Mouse (Mus musculus) left cerebral cortex, adult 18-20 months (tissue): ENCODE data around the gene Tmem8b. TPM values are rescaled to one million over a fixed set of nuclear protein-coding genes. Genes with fewer than 3 reads are reported as not detected.
A peak's percentile ranks its signal among the peaks of the same experiment; 100 is the strongest.

Experiments
- DNase-seq, 2 experiments: peaks; one replicate each; pipeline ENCODE4 v3.0.0; 2021 to 2022; ENCODE audit warnings: low spot score in 2 of 2, mixed read lengths in 1 of 2
- total RNA-seq, 2 experiments: library from RNA; stranded (reverse); gene quantifications; 2 replicates each; pipeline ENCODE4 v1.2.3; 2021

Tmem8b gene
- total RNA-seq, 2 experiments from 2014 or later: 57.7 to 64.8 TPM

DNA sequence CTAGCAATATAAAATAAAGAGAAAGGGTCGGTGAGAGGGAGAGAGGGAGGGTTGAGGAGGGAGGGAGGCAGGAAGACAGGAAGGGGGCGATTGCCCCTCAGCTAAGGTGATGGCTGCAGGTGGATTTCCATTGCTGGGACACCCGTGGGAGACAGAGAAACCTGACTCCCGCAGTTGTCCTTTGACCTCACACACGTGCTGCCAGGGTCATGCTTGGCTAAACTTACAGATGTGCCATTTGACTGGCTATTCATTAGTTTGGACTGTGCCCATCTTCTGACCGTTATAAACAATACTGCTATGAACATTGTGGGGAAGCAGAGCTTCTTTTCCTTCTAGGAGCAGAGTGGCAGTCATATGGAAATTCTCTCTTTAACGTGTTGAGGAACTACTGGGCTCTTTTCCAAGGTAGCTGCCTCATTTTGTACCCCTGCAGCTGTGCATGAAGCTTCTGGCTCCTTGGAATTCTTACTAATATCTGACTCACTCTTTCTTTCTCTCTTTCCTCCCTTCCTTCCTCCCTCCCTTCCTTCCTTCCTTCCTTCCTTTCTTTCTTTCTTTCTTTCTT lies 45.0 kb downstream of the Tmem8b start:
- no peak for DNase-seq

DNA sequence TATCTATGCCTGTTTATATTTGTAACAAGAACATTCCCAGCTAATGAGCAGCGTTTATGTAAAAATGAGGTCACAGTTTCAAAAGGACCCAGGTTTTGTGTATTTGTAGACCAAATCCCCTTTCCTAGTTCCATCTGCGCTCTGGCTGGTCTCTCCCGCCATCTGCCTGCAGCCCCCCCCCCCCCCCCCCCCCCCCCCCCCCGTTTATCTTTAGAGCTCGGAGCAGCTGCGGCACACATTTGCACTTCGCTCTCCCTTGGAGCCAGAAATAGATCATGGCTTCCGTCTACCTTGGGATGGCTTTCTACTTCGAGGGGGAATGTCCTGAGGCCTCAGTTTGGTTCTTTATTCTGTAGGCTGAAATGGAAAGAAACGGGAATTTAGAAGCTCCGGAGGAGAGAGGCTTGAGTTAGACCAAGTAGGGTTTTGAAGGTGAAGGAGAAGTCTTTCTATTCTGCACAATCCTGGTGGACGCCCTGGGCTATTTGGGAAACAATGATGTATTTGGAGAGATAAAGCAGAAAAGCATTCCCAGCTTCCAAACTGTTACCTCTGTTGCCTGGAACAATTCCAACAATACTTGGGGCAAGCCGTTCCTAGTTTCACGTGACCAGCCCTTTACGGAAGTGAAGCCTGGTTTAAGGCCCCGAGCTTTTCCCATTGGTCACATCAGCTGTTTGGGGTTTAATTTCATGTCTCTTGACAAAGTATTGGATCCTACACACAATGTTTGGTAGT lies 51.9 kb downstream of the Tmem8b start:
- no peak for DNase-seq

GRCm38 (mm10) chr4:43722191-43722590 lies 53.4 kb downstream of the Tmem8b start:
- DNase-seq: no peak

DNA sequence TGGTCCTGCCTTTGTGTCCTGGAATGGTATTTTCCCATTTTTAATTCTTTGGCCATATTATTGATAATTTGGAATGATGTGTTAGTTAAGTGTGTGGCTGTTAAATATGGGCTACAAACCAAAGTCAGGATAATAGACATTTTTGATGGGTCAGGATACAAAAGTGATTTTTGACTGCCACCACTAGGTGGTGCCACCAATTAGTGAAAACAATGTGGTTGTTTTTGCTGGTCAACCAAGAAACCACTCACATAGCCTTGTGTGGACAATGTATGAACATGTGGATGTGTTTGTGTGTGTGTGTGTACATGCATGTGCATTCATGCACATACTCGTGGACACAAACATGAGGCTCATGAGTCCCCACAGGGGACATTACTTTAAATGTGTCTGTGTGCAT lies 56.0 kb downstream of the Tmem8b start:
- peak in 1 of 2 experiments; percentile 47 for DNase-seq

DNA sequence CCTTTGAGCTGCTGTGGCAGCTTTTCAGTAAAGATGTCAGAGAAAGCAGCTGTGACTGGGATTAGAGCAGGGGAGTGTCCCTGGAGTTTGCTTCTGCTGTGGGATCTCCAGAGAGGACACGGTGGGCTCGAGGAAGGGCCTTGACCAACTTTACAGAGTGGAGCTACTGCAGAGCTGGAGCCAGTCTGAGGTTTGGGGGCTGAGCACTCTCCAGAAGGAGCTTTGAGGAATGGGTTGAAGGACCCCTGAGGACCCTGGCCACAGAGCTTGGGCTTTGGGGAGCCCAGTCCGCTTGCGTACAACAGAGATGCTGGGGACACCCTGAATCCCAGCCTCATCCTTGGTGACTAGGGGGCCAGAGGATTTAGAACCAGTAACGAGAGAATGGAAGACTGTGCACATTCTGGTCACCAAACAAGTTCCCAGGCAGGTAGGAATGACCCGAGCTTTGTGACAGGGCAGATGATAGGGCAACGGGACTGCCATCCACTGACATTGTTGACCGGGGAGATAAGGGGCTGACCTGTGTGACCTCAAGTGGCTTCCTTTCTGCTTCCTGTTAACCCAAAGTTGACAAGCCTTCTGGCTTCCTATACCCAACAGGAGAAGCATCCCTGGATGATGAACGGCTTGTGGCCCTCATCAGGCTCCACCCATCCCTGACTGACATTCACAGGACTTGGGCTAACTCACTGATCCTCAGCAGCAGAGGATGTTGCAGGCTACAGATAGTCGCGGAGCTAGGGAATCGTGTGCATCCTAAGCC lies 57.6 kb downstream of the Tmem8b start:
- DNase-seq: no peak

- DNase-seq: peak in 1 of 2 experiments; percentile 30
These were observed 58.2 kb downstream of the Tmem8b start, which contains the start of gene Hrct1 for GRCm38 (mm10) chr4:43726995-43727394. TSS of gene Hrct1 (plus strand) at chr4:43727188.

DNA sequence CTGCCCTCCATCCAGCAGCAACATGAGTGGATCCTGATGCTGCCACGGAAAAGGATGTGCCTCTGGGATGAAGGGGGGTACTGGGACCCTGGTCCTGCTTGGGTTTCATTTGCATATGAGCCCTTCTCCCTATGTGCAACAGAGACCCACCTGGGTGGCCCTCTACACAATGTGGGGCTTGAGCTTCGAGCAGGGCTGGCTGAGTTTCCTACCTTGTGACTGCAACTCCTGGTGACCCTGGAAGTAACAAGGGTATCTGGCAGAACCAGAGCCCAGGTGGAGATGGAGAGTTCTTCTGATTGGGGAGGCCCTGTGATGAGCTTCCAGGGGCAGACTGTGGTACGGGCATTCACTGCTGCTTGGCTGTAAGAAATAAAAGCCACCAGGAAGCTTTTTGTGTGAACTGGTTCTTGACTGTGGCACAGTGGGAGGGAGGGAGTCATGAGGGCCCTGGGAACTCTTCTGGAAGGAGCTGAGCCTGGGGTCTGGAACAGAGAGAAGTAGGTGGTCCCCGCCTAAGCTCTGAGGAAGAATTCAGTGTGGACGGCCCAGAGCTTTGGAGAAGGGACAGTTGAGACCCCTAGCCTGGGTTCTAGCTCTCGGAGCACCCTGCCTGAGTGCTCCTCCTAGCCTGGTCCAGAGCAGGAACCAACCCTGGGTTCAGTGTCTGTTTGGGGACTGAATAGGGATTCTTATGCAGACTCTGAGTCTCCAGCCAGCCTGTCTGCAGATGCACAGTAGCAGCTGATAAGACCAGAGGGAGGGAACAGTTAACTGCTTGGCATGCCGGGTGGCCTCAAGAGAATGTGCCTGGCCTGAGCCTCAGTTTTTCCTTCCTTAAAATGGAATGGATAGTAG lies 59.2 kb downstream of the Tmem8b start:
- no peak for DNase-seq

DNA sequence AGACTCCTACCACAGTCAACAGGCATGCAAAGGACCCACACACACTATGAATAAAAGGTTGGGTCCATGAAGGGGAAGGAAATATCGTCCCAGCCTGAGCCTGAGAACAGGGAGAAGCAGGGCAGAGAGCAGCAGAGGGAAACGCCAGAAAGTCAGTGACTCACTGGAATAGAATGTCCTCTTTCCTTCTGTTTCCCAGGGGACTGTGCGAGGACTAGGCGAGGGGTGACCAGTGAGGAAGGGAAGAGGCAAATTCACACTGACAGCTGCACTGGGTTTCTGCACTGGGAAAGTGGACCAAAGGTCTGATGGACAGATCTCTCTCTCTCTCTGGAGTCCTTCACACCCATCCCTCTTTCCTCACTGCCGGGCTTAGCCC lies 59.8 kb downstream of the Tmem8b start:
- no peak for DNase-seq

- DNase-seq: no peak
These were observed 60.4 kb downstream of the Tmem8b start for GRCm38 (mm10) chr4:43729126-43729525.

GRCm38 (mm10) chr4:43729794-43730550 lies 61.2 kb downstream of the Tmem8b start, which contains the start of gene Spaar:
TSS of gene Spaar (plus strand) at chr4:43730034.
- no peak for DNase-seq

DNA sequence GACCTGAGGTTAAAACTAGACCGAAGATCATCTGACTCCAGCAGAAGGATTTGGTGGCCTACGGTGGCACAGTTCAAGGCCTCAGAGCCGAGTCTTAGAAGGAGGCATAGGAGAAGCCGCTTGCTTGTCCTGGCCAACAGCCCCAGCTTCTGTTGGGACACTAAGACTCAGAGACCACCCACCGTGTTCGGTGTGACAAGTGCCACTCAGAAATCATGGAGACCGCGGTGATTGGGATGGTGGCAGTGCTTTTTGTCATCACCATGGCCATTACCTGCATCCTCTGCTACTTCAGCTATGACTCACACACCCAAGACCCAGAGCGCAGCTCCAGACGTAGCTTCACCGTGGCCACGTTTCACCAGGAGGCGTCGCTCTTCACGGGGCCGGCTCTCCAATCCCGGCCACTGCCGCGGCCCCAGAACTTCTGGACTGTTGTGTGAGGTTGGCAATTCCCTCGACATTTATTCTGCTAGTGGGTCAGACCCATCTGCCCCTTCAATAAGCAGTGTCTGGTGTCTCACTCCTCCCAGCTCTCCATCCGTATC lies 62.1 kb downstream of the Tmem8b start:
- no peak for DNase-seq

GRCm38 (mm10) chr4:43732171-43732570 lies 63.4 kb downstream of the Tmem8b start:
- DNase-seq: no peak

DNA sequence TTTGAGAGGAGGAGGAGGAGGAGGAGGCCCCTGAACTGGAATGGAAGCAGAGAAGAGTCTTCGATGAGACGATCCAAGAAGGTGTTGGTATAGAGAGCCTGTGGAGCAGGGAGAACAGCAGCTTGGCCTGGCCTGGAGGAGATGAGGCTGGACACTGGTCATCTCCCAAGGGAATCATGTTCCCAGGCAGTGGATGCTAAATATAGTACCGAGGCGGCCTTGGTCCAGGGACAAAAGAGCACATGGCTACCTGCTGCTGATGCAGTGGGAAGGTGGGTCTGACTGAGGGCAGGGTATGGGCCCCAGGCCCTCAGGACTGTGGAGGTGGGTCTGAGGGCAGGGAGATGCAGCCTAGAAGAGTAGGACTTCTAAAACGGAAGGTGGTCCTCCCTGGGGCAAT lies 64.4 kb downstream of the Tmem8b start:
- no peak for DNase-seq

DNA sequence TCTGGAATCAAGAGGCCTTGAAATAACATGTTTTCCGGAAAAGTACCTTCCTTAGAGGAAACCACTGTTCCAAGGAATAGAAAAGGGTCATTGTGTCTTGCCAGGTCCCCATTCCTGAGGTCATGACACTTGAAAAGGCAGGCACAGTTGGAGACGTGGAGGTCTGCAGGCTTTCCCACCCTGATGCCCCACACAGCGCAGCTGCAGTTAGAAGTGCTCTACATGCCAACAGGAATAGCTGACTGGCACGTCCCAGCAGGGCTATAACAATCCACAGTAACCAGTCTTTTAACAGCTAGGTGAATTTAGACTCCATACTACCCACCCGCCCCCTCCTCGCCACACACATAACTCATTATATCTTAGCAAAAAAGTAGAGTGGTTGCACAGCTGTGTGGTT lies 68.4 kb downstream of the Tmem8b start:
- no peak for DNase-seq

DNA sequence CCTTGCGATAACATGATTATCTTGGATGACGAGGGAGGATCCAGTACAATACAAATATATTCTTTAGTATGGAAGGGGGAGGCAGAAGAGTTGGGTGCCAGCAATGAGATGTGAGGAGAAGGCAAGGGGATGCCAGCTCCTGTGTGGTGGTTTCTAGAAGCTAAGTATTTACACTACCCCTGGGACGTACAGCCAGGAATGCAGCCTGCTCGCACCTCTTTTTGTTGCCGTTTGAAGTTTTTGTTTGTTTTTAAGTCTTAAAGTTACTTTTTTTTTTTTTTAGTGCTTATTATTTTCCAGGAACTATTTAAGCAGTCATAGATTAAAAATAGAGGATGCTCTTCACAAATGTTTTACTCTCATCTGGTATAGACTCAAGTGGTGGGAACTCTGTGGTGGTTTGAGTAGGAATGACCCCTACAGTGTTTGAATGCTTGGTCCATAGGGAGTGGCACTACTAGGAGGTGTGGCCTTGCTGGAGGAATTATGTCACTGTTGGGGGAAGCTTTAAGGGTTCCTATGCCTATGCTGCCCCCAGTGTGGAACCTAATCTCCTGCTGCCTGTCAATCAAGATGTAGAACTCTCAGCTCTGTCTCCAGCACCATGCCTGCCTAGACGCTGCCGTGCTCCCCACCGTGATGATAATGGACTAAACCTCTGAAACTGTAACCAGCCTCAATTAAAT lies 70.4 kb downstream of the Tmem8b start:
- DNase-seq: no peak

GRCm38 (mm10) chr4:43741526-43741925 lies 72.8 kb downstream of the Tmem8b start:
- DNase-seq: no peak
